Mouse (Mus musculus): ENCODE measurements around the gene Gli2.

Gli2 gene

DNA sequence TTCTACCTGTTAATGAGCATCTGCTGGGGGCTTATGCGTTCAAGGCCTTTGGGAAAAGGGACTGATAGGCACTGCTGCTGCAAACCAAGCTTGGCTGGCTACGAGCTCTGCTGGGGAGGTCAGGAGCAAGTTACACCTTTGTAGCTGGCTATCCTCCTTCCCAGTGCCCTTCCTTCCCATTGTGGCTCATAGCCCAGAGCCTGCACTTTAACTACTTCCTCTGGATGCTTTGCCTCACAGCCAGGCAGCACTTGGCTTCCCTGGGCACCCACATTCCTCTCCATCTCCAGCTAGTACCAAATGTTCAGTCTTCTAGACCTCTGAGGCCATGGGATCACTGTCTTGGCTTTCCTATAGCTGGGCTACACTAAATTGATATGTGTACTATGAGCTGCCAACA, 263.5 kb downstream of the Gli2 start:
- peak; percentile 13 to 32 for DNase-seq

DNA sequence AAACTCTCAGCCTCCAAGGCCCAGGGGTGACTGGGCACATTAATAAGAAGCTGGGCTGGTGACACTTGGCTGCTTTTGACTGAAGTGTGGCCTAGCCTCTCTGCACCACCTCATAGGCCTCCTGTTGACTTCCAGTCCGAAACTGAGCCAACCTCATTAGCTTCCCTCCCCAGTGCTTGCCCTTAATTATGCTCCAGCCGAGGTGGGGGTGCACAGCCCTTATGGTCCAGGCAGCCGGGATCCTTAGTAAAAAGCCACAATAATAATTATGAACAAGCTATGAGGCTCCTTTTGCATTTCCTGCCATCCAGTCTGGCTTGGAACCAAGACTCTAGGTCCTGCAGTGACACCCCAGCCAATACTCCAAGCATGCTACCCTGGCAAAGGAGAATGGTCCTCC, 264.0 kb downstream of the Gli2 start:
- DNase-seq = peak; percentile 32 to 52

DNA sequence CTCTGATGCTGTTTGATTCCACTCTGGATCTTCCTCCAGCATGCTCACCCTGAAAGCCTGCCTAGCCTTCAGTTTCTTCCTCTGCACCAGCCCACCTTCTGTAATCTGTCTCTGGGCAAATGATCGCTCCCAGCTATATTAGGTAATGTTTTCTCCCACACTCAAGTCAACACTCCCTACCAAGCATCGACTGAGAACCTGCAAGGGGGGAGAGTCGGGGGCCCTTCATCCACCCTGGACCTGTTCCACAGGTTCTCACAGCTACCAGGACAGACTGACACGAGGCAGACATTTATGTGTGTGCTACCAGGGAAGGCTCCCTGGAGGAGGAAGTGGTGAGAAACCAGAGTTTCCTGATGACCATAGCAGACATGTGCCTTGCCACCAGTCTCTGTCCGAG, 264.6 kb downstream of the Gli2 start:
- DNase-seq = no peak

DNA sequence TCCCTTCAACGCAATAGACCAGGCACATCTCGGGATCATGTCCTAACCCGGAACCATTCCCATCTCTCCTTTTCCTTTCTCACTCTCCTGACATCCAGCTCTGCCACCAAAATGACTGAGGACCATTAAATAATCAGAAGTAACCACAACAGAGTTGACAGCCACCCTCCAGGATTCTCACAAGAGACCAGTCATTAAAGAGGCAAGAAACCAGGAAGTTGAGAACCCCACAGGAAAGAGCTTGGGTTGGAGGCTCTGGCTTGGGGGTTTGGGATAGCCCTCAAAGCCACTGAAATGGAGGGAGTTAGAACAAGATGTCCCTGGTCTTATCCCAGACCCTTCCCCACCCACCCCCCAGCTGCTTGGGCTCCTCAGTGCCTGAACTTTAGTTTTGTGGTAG, 265.9 kb downstream of the Gli2 start:
- no peak for DNase-seq

Data from cerebellum, postnatal 25 days (tissue).